Mouse (Mus musculus) spleen, adult 2 months (tissue): ENCODE results near the gene Plch1. TPM values are rescaled to one million over a fixed set of nuclear protein-coding genes. Genes with fewer than 3 reads are reported as not detected.

Experiments
- DNase-seq, 2 experiments: peaks; one replicate each; pipeline versions ENCODE4 v3.0.0 to v3.0.0-alpha.2; 2012 to 2021; ENCODE audit warnings: low spot score in 2 of 2, low read depth in 1 of 2
- H3K27ac ChIP-seq: fragments of 200-500 bp; 2 replicates; pipeline ENCODE4 v1.5.1; 2012; ENCODE audit warnings: low read length, inconsistent platforms; ENCODE audit not compliant: insufficient read depth
- H3K27me3 ChIP-seq: fragments of 200-500 bp; 2 replicates; pipeline ENCODE4 v1.6.1; 2012; ENCODE audit warnings: mild to moderate bottlenecking, moderate library complexity, low read length, inconsistent platforms; ENCODE audit not compliant: control insufficient read depth, insufficient read depth
- H3K36me3 ChIP-seq: fragments of 200-500 bp; 2 replicates; pipeline ENCODE4 v1.6.1; 2012; ENCODE audit warnings: mild to moderate bottlenecking, low read length, inconsistent platforms; ENCODE audit not compliant: control insufficient read depth, insufficient read depth
- H3K4me1 ChIP-seq: fragments of 200-500 bp; 2 replicates; pipeline ENCODE4 v1.6.1; 2011; ENCODE audit warnings: inconsistent platforms; ENCODE audit not compliant: control insufficient read depth, insufficient read depth, insufficient read length
- H3K4me3 ChIP-seq: fragments of 200-500 bp; 2 replicates; pipeline ENCODE4 v1.5.1; 2011; ENCODE audit warnings: mild to moderate bottlenecking, inconsistent platforms; ENCODE audit not compliant: insufficient read depth, insufficient read length; ENCODE audit errors: extremely low read depth
- CTCF ChIP-seq: fragments of 200-500 bp; IDR thresholded peaks from 2 replicates; pipeline ENCODE4 v1.5.1; 2011; ENCODE audit warnings: mild to moderate bottlenecking, inconsistent platforms; ENCODE audit not compliant: insufficient read depth, insufficient read length, insufficient replicate concordance; ENCODE audit errors: extremely low read depth
- POLR2A ChIP-seq: fragments of 200-500 bp; IDR thresholded peaks from 2 replicates; pipeline ENCODE4 v1.6.1; 2011; ENCODE audit warnings: low read depth, low read length, inconsistent platforms
- WGBS: fragments of 180-500 bp; shearing (Covaris S2); methylation state at CpG from one replicate; pipeline ENCODE4 v1.1.7; 2018; 5-methylcytosine and 5-hydroxymethylcytosine counted together
- polyA plus RNA-seq: library from polyadenylated mRNA; depleted of rRNA; stranded (reverse); fragments of >200 nt; gene quantifications from 2 replicates; pipeline ENCODE4 v1.2.3, GENCODE M21; 2012

The Plch1 gene
- polyA plus RNA-seq, 1 experiment = 0.02 TPM

- H3K27ac ChIP-seq = no peak overlapping the region
- H3K27me3 ChIP-seq = 0 out of 2 replicates have a peak, but pooled peaks cover 3% of the 10 kb centered on the region
- TF ChIP-seq POLR2A (no peak), CTCF (no peak)
- WGBS = 2% methylated on average over 18 of the region's 18 CpGs
- H3K4me3 ChIP-seq = no peak overlapping the region
- no peak for DNase-seq
- H3K36me3 ChIP-seq = no peaks in the 10 kb centered on the region
- no peaks in the 10 kb centered on the region; the same call in 1 of the 2 replicates for H3K4me1 ChIP-seq
These were observed 6.0 kb upstream of the Plch1 start for GRCm38 (mm10) chr3:63905241-63905640.

GRCm38 (mm10) chr3:63904157-63904556 lies 4.9 kb upstream of the Plch1 start:
- Histone ChIP-seq H3K27me3 (peaks cover 8% of the 10 kb centered on the region), H3K4me3 (no peak overlapping the region), H3K4me1 (no peaks in the 10 kb centered on the region; the same call in 1 of the 2 replicates), H3K36me3 (no peaks in the 10 kb centered on the region), H3K27ac (no peak overlapping the region)
- TF ChIP-seq POLR2A = no peak
- TF ChIP-seq CTCF = no peak
- WGBS = 92% methylated on average over 2 of the region's 2 CpGs
- DNase-seq = no peak

GRCm38 (mm10) chr3:63900021-63900571 lies 824 bp upstream of the Plch1 start:
- no peaks in the 10 kb centered on the region for H3K4me1 ChIP-seq
- no peak for TF ChIP-seq CTCF
- no peak for TF ChIP-seq POLR2A
- H3K27me3 ChIP-seq = peaks cover 9% of the 10 kb centered on the region
- H3K36me3 ChIP-seq = no peaks in the 10 kb centered on the region
- no peak for DNase-seq
- no peak overlapping the region for H3K4me3 ChIP-seq
- 35% methylated on average over 12 of the region's 12 CpGs for WGBS
- H3K27ac ChIP-seq = no peak overlapping the region

- no peak for TF ChIP-seq POLR2A
- TF ChIP-seq CTCF = no peak
- H3K4me1 ChIP-seq = no peaks in the 10 kb centered on the region
- no peaks in the 10 kb centered on the region for H3K36me3 ChIP-seq
- peak overlapping the region; percentile 37; the same call in 1 of the 2 replicates for H3K4me3 ChIP-seq
- H3K27ac ChIP-seq = no peak overlapping the region
- DNase-seq = peak in 1 of 2 experiments; percentile 36
- WGBS = 2% methylated on average over 41 of the region's 41 CpGs
- H3K27me3 ChIP-seq = peaks cover 9% of the 10 kb centered on the region
These were observed 527 bp downstream of the Plch1 start for GRCm38 (mm10) chr3:63898581-63899308.

GRCm38 (mm10) chr3:63897177-63897576 lies 2.1 kb downstream of the Plch1 start:
- WGBS = 67% methylated on average over 1 of the region's 1 CpGs
- H3K36me3 ChIP-seq = no peaks in the 10 kb centered on the region
- H3K4me3 ChIP-seq = no peak overlapping the region
- H3K27me3 ChIP-seq = peaks cover 9% of the 10 kb centered on the region
- H3K4me1 ChIP-seq = no peaks in the 10 kb centered on the region
- DNase-seq = no peak
- TF ChIP-seq POLR2A (no peak), CTCF (no peak)
- no peak overlapping the region for H3K27ac ChIP-seq

GRCm38 (mm10) chr3:63896303-63896702 lies 3.0 kb downstream of the Plch1 start:
- Histone ChIP-seq H3K36me3 (no peaks in the 10 kb centered on the region), H3K4me3 (no peak overlapping the region), H3K27ac (no peak overlapping the region), H3K4me1 (no peaks in the 10 kb centered on the region), H3K27me3 (peaks cover 9% of the 10 kb centered on the region)
- no peak for DNase-seq
- 91% methylated on average over 4 of the region's 4 CpGs for WGBS
- TF ChIP-seq POLR2A (no peak), CTCF (no peak)

GRCm38 (mm10) chr3:63895786-63896185 lies 3.5 kb downstream of the Plch1 start:
- Histone ChIP-seq H3K36me3 (no peaks in the 10 kb centered on the region), H3K27ac (no peak overlapping the region), H3K27me3 (peaks cover 9% of the 10 kb centered on the region), H3K4me3 (no peak overlapping the region), H3K4me1 (no peaks in the 10 kb centered on the region)
- no peak for DNase-seq
- WGBS = 76% methylated on average over 2 of the region's 2 CpGs
- TF ChIP-seq POLR2A (no peak), CTCF (no peak)
